Mouse (Mus musculus): ENCODE data around the gene Dirc2. TPM values are rescaled to one million over a fixed set of nuclear protein-coding genes. Genes with fewer than 3 reads are reported as not detected.

Gene Dirc2
- polyA plus RNA-seq, 2 experiments = 20.5 to 22.9 TPM

GRCm38 (mm10) chr16:35806973-35807662, 38.0 kb upstream of the Dirc2 start:
- 88% methylated on average over 6 of the region's 6 CpGs for WGBS
- TF ChIP-seq POLR2A (IDR thresholded peaks at IDR 0.05; ENCODE audit: borderline replicate concordance, extremely low read depth, insufficient read depth, insufficient read length) = no peak
- Histone ChIP-seq H3K36me3 (ENCODE audit: control insufficient read depth, insufficient read depth, low read length) (peaks cover 6% of the 10 kb centered on the region), H3K4me2 (replicated peaks; ENCODE audit: low read depth, low read length, severe bottlenecking) (no peak overlapping the region), H3K4me3 (replicated peaks; ENCODE audit: low read length) (no peak overlapping the region), H3K27ac (replicated peaks; ENCODE audit: low read depth, low read length) (no peak overlapping the region), H3K9me3 (ENCODE audit: control insufficient read depth, low read length) (no peaks in the 10 kb centered on the region), H3K4me1 (ENCODE audit: control insufficient read depth, insufficient read depth, low read length) (no peaks in the 10 kb centered on the region), H3K27me3 (ENCODE audit: control insufficient read depth, insufficient read depth, low read length) (no peaks in the 10 kb centered on the region), H3K9ac (ENCODE audit: low read depth, low read length, severe bottlenecking) (no peak overlapping the region)
- DNase-seq (ENCODE audit: low spot score) (no peak), ATAC-seq (ENCODE audit: low FRiP score, low read depth) (no peak)

GRCm38 (mm10) chr16:35803723-35804122, 34.6 kb upstream of the Dirc2 start:
- Histone ChIP-seq H3K27ac (replicated peaks; ENCODE audit: low read depth, low read length) (no peak overlapping the region), H3K9ac (ENCODE audit: low read depth, low read length, severe bottlenecking) (no peak overlapping the region), H3K36me3 (ENCODE audit: control insufficient read depth, insufficient read depth, low read length) (peaks cover 12% of the 10 kb centered on the region), H3K4me3 (replicated peaks; ENCODE audit: low read length) (no peak overlapping the region), H3K4me2 (replicated peaks; ENCODE audit: low read depth, low read length, severe bottlenecking) (no peak overlapping the region), H3K27me3 (ENCODE audit: control insufficient read depth, insufficient read depth, low read length) (no peaks in the 10 kb centered on the region), H3K9me3 (ENCODE audit: control insufficient read depth, low read length) (no peaks in the 10 kb centered on the region), H3K4me1 (ENCODE audit: control insufficient read depth, insufficient read depth, low read length) (no peaks in the 10 kb centered on the region)
- DNase-seq (ENCODE audit: low spot score) (no peak), ATAC-seq (ENCODE audit: low FRiP score, low read depth) (no peak)
- WGBS = 91% methylated on average over 4 of the region's 4 CpGs
- TF ChIP-seq POLR2A (IDR thresholded peaks at IDR 0.05; ENCODE audit: borderline replicate concordance, extremely low read depth, insufficient read depth, insufficient read length) = no peak

GRCm38 (mm10) chr16:35802163-35802562, 33.0 kb upstream of the Dirc2 start:
- Histone ChIP-seq H3K27me3 (ENCODE audit: control insufficient read depth, insufficient read depth, low read length) (no peaks in the 10 kb centered on the region), H3K9me3 (ENCODE audit: control insufficient read depth, low read length) (no peaks in the 10 kb centered on the region), H3K27ac (replicated peaks; ENCODE audit: low read depth, low read length) (no peak overlapping the region), H3K4me2 (replicated peaks; ENCODE audit: low read depth, low read length, severe bottlenecking) (no peak overlapping the region), H3K9ac (ENCODE audit: low read depth, low read length, severe bottlenecking) (no peak overlapping the region), H3K4me1 (ENCODE audit: control insufficient read depth, insufficient read depth, low read length) (no peaks in the 10 kb centered on the region), H3K4me3 (replicated peaks; ENCODE audit: low read length) (no peak overlapping the region), H3K36me3 (ENCODE audit: control insufficient read depth, insufficient read depth, low read length) (peaks cover 12% of the 10 kb centered on the region)
- no peak for TF ChIP-seq POLR2A (IDR thresholded peaks at IDR 0.05; ENCODE audit: borderline replicate concordance, extremely low read depth, insufficient read depth, insufficient read length)
- ATAC-seq (ENCODE audit: low FRiP score, low read depth) (no peak), DNase-seq (ENCODE audit: low spot score) (no peak)
- WGBS = 90% methylated on average over 7 of the region's 7 CpGs

GRCm38 (mm10) chr16:35791962-35792521, 22.9 kb upstream of the Dirc2 start:
- H3K9ac ChIP-seq (ENCODE audit: low read depth, low read length, severe bottlenecking) = no peak overlapping the region
- H3K27ac ChIP-seq (replicated peaks; ENCODE audit: low read depth, low read length) = no peak overlapping the region
- H3K4me3 ChIP-seq (replicated peaks; ENCODE audit: low read length) = no peak overlapping the region
- ATAC-seq (ENCODE audit: low FRiP score, low read depth) (no peak), DNase-seq (ENCODE audit: low spot score) (no peak)
- no peak overlapping the region for H3K4me2 ChIP-seq (replicated peaks; ENCODE audit: low read depth, low read length, severe bottlenecking)
- TF ChIP-seq POLR2A (IDR thresholded peaks at IDR 0.05; ENCODE audit: borderline replicate concordance, extremely low read depth, insufficient read depth, insufficient read length) = no peak
- no peaks in the 10 kb centered on the region for H3K27me3 ChIP-seq (ENCODE audit: control insufficient read depth, insufficient read depth, low read length)
- no peaks in the 10 kb centered on the region for H3K9me3 ChIP-seq (ENCODE audit: control insufficient read depth, low read length)
- peaks cover 16% of the 10 kb centered on the region for H3K36me3 ChIP-seq (ENCODE audit: control insufficient read depth, insufficient read depth, low read length)
- WGBS = 89% methylated on average over 6 of the region's 6 CpGs
- no peaks in the 10 kb centered on the region for H3K4me1 ChIP-seq (ENCODE audit: control insufficient read depth, insufficient read depth, low read length)

GRCm38 (mm10) chr16:35788330-35788729, 19.2 kb upstream of the Dirc2 start:
- DNase-seq (ENCODE audit: low spot score) (no peak), ATAC-seq (ENCODE audit: low FRiP score, low read depth) (no peak)
- H3K9ac ChIP-seq (ENCODE audit: low read depth, low read length, severe bottlenecking) = no peak overlapping the region
- H3K4me1 ChIP-seq (ENCODE audit: control insufficient read depth, insufficient read depth, low read length) = no peaks in the 10 kb centered on the region
- no peaks in the 10 kb centered on the region for H3K27me3 ChIP-seq (ENCODE audit: control insufficient read depth, insufficient read depth, low read length)
- no peak overlapping the region for H3K27ac ChIP-seq (replicated peaks; ENCODE audit: low read depth, low read length)
- 90% methylated on average over 6 of the region's 6 CpGs for WGBS
- no peak overlapping the region for H3K4me2 ChIP-seq (replicated peaks; ENCODE audit: low read depth, low read length, severe bottlenecking)
- H3K4me3 ChIP-seq (replicated peaks; ENCODE audit: low read length) = no peak overlapping the region
- H3K9me3 ChIP-seq (ENCODE audit: control insufficient read depth, low read length) = no peaks in the 10 kb centered on the region
- peaks cover 16% of the 10 kb centered on the region for H3K36me3 ChIP-seq (ENCODE audit: control insufficient read depth, insufficient read depth, low read length)
- no peak for TF ChIP-seq POLR2A (IDR thresholded peaks at IDR 0.05; ENCODE audit: borderline replicate concordance, extremely low read depth, insufficient read depth, insufficient read length)
